Mouse (Mus musculus) lung, adult 2 months (tissue): ENCODE measurements around the gene Gm5431. TPM values are rescaled to one million over a fixed set of nuclear protein-coding genes. Genes with fewer than 3 reads are reported as not detected.
"Not testable (repeated sequence)": the region's sequence is repeated elsewhere in the genome, so short reads cannot be mapped to it uniquely, and the experiment has no call there.

Source experiments
- DNase-seq: peaks from one replicate; pipeline ENCODE4 v3.0.0; 2022
- H3K4me1 ChIP-seq: fragments of 200-500 bp; 2 replicates; pipeline ENCODE4 v1.6.1; 2011; ENCODE audit warnings: low read length; ENCODE audit not compliant: control insufficient read depth, insufficient read depth
- H3K4me3 ChIP-seq: fragments of 200-500 bp; replicated peaks from 2 replicates; pipeline ENCODE3; 2011; ENCODE audit warnings: low read depth, mild to moderate bottlenecking, control low read depth, low read length; ENCODE audit errors: extremely low read depth
- CTCF ChIP-seq: fragments of 200-500 bp; IDR thresholded peaks from 2 replicates; pipeline ENCODE4 v1.5.1; 2011; ENCODE audit warnings: mild to moderate bottlenecking, low read length, control low read depth; ENCODE audit not compliant: insufficient read depth
- POLR2A ChIP-seq: fragments of 200-500 bp; IDR thresholded peaks from 2 replicates; pipeline ENCODE4 v1.6.1; 2011; ENCODE audit warnings: low read depth, mild to moderate bottlenecking, control low read depth, low read length, borderline replicate concordance; ENCODE audit errors: extremely low read depth
- WGBS: fragments of 180-500 bp; shearing (Covaris S2); methylation state at CpG from one replicate; pipeline ENCODE4 v1.1.7; 2018; 5-methylcytosine and 5-hydroxymethylcytosine counted together
- polyA plus RNA-seq: library from polyadenylated mRNA; depleted of rRNA; stranded (reverse); fragments of >200 nt; gene quantifications from 2 replicates; pipeline ENCODE4 v1.2.3, GENCODE M21; 2012; rRNA removed

Gene Gm5431
- 0.43 and 0.66 TPM in 2 replicates for polyA plus RNA-seq

DNA sequence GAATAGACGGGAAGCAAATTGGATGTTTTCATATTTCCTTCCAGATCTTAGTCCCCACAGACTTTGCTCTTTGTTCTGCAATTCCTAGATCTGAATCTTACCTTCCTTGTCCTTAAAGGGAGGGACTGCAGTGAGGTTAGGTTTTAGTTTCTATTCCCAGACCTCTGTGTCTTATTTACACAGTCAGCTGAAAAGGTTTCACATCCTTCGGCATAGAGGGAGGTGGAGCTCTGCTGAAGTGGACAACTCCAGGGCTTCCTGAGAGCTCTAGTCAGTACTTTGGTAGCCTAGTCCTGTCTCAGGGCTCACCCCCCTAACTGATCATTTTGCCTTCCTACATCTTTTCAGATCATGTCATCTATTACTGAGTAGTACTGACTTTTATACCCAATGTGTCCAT, at the start of gene Gm5431:
Gene Gm5431 (minus strand): TSS at position 194 of the 400 bp plus-strand sequence.
- no peak for DNase-seq
- no peak for TF ChIP-seq POLR2A
- TF ChIP-seq CTCF = no peak
- peaks cover 11% of the 10 kb centered on the region; the same call in 1 of the 2 replicates for H3K4me1 ChIP-seq
- WGBS = 24% methylated on average over 2 of the region's 2 CpGs
- no peak within 1 kb of the TSS for H3K4me3 ChIP-seq

DNA sequence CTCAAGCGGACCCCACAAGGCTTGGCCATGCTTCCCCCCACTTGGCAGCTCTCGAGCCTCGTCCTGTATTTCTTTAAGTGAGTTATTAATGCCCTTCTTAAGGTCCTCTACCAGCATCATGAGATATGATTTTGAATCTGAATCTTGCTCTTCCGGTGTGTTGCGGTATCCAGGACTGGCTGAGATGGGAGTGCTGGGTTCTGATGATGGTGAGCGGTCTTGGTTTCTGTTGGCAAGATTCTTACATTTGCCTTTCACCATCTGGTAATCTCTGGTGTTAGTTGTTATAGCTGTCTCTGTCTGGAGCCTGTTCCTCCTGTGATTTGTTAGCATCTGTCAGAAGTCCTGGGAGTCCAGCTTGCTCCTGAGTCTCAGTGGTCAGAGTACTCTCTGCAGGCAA, 44.1 kb upstream of the Gm5431 start, which contains the start of gene Psme2b:
Gene Psme2b (minus strand): TSS at position 101 of the 400 bp plus-strand sequence.
- 92% methylated on average over 6 of the region's 6 CpGs for WGBS
- H3K4me1 ChIP-seq, DNase-seq, H3K4me3 ChIP-seq: not testable (repeated sequence)

DNA sequence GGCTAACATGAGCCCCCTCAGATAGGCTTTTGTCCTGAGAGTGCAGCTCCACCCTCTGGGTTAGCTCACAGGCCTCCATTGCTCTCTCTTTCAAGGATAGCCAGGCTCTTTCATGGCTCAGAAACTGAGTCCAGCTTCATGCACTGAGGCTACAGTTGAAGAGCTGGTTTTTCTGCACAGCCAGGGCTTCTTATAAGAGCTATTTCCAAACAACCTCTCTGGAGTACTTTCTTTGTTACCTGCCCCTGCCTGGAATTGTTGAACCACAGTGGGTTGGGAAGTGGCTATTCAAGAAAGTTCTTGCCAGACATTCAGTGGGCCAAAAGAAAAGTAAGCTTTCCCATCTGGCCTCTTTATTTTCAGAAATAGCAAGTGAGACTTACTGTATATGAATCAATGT, 37.3 kb upstream of the Gm5431 start:
- DNase-seq, H3K4me1 ChIP-seq, H3K4me3 ChIP-seq: not testable (repeated sequence)

- WGBS = no CpG with 5 or more reads among the region's 3 CpGs
- H3K4me1 ChIP-seq, DNase-seq, H3K4me3 ChIP-seq: not testable (repeated sequence)
Measured at GRCm38 (mm10) chr11:48935291-48935690, 33.3 kb upstream of the Gm5431 start.

GRCm38 (mm10) chr11:48933923-48934322, 31.9 kb upstream of the Gm5431 start:
- not testable (repeated sequence) for H3K4me3 ChIP-seq, H3K4me1 ChIP-seq, DNase-seq
- 0% methylated on average over 1 of the region's 1 CpGs for WGBS

GRCm38 (mm10) chr11:48933422-48933821, 31.4 kb upstream of the Gm5431 start:
- H3K4me3 ChIP-seq, DNase-seq, H3K4me1 ChIP-seq: not testable (repeated sequence)
- 30% methylated on average over 1 of the region's 1 CpGs for WGBS

DNA sequence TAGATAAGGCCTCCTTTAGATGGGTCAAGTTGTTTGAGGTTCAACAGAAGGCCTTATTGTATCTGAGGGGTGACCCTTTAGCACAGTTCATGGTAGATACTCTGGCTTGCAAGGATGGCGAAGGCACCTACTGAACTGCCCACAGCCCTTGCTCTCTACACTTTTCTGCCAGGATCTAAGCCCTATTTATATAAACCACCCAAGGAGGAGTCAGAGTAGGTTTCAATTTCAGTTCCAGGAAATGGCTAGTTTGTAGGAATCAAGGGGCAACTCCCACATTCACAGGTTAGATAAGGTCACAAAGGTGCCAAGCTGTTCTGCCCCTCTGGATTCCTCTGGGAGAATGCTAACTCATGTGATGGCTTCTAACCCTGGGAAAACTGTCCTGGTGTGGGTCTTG, 26.1 kb upstream of the Gm5431 start:
- not testable (repeated sequence) for H3K4me1 ChIP-seq, DNase-seq, H3K4me3 ChIP-seq
- TF ChIP-seq POLR2A = 0 out of 2 replicates have a peak, but pooled peaks have one; percentile 15
- 53% methylated on average over 1 of the region's 1 CpGs for whole genome bisulfite sequencing

DNA sequence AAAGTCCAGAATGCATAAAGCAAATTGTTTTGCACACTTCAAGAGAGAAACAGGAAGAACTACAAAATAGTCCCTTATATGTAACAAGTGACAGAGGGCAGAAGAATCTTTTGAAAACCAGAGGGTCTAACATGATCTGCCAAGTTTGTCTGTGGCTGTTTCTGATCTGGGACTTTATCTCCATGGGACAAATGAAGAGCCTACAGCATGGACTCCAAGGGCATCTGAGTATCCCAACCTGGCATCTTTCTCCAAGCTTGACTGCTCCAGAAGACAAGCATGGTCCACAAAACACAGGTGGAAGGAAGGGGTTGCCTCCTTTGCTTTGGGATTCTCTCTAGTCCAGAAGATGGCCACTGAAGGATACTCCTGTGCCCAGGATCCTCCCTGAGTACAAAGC, 24.4 kb upstream of the Gm5431 start:
- not testable (repeated sequence) for DNase-seq, H3K4me1 ChIP-seq, H3K4me3 ChIP-seq

DNA sequence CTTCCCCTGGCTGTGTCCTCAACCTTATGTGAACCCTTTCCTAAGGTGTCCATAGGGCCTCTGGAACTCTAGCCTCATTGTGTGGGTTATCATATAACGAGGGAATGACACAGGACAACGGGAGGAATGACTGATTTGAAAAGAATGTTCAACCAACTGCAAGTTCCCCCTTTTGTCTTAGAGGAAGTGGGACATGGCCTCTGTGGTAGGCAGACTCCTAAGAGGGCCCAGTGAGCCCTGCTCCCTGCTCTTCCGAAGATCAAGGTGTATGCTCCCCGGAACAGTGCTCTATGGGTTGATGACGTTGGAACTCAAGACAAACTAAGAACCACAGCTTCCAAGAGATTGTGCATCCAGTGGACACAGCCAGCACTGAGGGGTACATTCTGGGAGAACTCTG, 21.8 kb upstream of the Gm5431 start:
- DNase-seq, H3K4me1 ChIP-seq, H3K4me3 ChIP-seq: not testable (repeated sequence)
- 66% methylated on average over 5 of the region's 5 CpGs for WGBS

DNA sequence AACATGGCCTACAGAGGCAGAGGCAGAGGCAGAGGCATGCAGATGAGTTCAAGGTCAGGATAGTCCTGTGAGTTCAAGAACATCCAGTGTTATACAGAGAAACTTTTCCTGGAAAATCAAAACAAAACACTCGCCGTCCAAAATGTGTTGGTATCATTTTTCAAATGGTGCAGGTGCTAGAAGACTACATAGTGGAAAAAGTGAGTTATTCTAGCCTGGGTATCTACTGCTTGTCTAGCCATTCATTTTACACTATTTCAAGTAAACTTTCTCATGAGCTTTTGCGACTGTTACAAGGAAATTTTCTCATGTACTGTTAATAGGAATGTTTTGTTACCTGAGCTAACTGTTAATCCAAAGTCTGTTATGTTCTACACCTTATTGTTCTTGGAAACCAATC, 16.4 kb upstream of the Gm5431 start:
- TF ChIP-seq POLR2A = no peak
- no peak for TF ChIP-seq CTCF

DNA sequence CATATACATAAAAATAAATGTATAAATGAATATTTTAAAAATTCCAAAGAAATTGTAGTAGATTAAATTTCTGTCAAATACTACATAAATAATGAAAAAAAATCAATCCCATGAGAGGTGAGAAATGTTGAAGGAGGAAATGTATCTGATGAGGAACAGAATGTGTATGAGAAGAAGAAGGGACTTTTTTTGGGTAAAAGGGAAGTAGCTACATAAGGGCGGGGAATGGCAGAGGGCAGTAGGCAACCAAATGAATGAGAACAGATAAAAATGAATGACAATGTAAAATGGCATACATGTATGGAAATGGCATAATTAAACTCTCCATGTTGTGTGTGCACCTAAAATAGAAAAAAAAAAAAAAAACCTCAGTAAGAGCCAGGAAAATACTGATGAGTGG, 11.6 kb upstream of the Gm5431 start:
- 85% methylated on average over 1 of the region's 1 CpGs for WGBS
- no peaks in the 10 kb centered on the region for H3K4me1 ChIP-seq
- no peak for TF ChIP-seq POLR2A
- no peak for TF ChIP-seq CTCF
- H3K4me3 ChIP-seq = no peak overlapping the region
- no peak for DNase-seq

More for the DNA sequence above, 16.4 kb upstream of the Gm5431 start:
- Histone ChIP-seq H3K4me3 (no peak overlapping the region), H3K4me1 (no peaks in the 10 kb centered on the region)
- no peak for DNase-seq
- 67% methylated on average over 3 of the region's 3 CpGs for WGBS

DNA sequence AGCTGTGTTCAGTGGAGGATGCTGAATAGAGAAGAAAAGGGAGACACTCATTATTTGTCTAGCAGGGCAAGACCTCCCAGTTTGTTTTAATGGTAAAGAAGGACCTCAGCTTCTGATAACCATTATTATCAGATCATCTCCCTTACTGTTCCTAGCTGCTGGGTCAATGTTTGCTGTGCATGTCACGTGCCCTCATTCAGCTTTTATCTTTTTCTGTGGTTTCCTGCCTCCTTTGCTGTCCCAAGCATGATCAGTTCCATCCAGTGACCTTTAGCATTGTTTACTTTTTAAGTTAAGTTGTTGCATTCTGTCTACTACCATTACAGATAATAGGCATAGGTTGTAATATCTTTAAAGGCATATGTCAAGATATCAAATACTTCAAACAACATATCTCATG, 6.4 kb upstream of the Gm5431 start:
- no peak for TF ChIP-seq POLR2A
- TF ChIP-seq CTCF = no peak
- no peak for DNase-seq
- 39% methylated on average over 1 of the region's 1 CpGs for WGBS
- no peaks in the 10 kb centered on the region for H3K4me1 ChIP-seq
- no peak overlapping the region for H3K4me3 ChIP-seq

GRCm38 (mm10) chr11:48901567-48901930, 465 bp downstream of the Gm5431 start:
- WGBS = 87% methylated on average over 1 of the region's 1 CpGs
- H3K4me1 ChIP-seq = peaks cover 11% of the 10 kb centered on the region; the same call in 1 of the 2 replicates
- H3K4me3 ChIP-seq, DNase-seq: not testable (repeated sequence)

DNA sequence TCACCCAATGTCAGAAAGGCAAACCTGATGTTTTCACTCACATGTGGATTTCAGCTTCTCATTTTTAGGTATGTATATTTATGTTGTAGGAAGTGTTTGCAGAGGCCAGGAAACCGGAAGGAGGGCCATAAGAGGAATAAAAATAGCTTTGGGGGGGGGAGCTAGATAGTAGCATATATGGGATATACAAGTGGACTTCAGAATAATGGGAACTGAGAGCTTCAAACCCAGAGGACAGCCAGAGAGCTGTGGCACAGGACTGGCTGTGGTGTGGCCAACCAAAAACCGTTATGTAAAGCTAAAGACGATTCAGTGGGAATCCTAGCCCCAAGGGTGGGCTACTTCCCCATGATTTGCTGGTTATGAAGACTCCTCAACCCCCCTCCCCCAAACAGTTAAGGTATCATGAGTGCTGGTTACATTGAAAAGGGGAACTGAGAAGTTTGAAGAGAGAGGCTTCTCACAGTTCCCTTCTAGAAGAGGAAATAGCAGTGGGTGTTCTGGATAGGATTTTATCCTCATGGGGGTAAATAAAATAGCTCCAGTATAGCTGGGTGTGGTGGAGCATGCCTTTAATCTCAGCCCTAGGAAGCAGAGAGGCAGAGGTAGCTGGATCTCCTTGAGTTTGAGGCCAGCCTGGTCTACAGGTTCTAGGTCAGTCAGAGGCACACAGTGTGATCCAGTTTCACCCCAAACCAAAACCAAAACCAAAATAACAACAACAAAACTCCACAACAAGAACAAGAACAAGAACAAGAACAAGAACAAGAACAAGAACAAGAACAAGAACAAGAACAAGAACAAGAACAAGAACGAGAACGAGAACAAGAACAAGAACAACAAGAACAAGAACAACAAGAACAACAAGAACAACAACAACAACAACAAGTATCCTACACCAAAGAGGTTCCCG, 1.1 kb downstream of the Gm5431 start:
- DNase-seq, H3K4me3 ChIP-seq: not testable (repeated sequence)
- 71% methylated on average over 6 of the region's 6 CpGs for WGBS
- peaks cover 11% of the 10 kb centered on the region; the same call in 1 of the 2 replicates for H3K4me1 ChIP-seq
